Mouse (Mus musculus) heart, adult 2 months (tissue): ENCODE measurements around the gene Pde9a.

Experiments used
- CTCF ChIP-seq: fragments of 200-600 bp; IDR thresholded peaks from 2 replicates; pipeline ENCODE4 v1.8.1; 2022; ENCODE audit warnings: antibody characterized with exemption, mild to moderate bottlenecking, moderate library complexity
- EP300 ChIP-seq: fragments of 200-500 bp; IDR thresholded peaks from 2 replicates; pipeline ENCODE4 v1.6.1; 2011; ENCODE audit warnings: low read depth, low read length, control low read depth; ENCODE audit not compliant: insufficient read depth
- POLR2A ChIP-seq: fragments of 200-500 bp; IDR thresholded peaks from 2 replicates; pipeline ENCODE4 v1.6.1; 2011; ENCODE audit warnings: mild to moderate bottlenecking, low read depth, low read length, control low read depth; ENCODE audit not compliant: insufficient read depth

DNA sequence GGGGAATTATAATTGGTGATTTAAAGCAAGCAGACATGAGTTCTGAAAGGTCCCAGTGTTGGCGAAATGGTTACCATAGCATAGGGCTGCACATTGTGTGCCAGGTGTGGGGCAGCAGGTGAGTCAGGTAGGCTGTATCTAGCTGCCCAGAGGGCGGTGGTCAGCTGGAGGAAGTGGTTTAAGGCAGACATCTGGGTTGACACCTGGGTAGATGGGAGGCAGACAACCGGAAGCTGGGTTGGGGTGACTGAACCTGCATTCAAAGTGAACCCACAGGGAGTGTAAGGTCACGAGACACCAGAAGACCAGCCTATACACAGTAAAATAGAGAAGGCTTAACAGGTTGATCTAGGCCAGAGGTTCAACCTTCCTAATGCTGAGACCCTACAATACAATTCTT, 54.0 kb downstream of the Pde9a start:
- TF ChIP-seq CTCF, result no peak
- no peak for TF ChIP-seq POLR2A
- TF ChIP-seq EP300, result no peak
